Mouse (Mus musculus): Measurements from ENCODE around the gene Nfatc2. TPM values are rescaled to one million over a fixed set of nuclear protein-coding genes. Genes with fewer than 3 reads are reported as not detected.
A peak's percentile ranks its signal among the peaks of the same experiment; 100 is the strongest.

Gene Nfatc2
- polyA plus RNA-seq, 1 experiment from 2014 or later, result 1.6 TPM

- Histone ChIP-seq H3K4me2 (ENCODE audit: low read depth, low read length) (no peak overlapping the region), H3K9me3 (ENCODE audit: control insufficient read depth, low read length) (no peaks in the 10 kb centered on the region), H3K27me3 (ENCODE audit: control insufficient read depth, insufficient read depth, low read depth, low read length) (peaks cover 6% of the 10 kb centered on the region), H3K36me3 (ENCODE audit: control insufficient read depth, insufficient read depth, low read length) (no peaks in the 10 kb centered on the region), H3K9ac (ENCODE audit: low read length) (no peak overlapping the region), H3K27ac (ENCODE audit: low read length) (no peak overlapping the region), H3K4me3 (ENCODE audit: low read length) (no peak overlapping the region), H3K4me1 (replicated peaks; ENCODE audit: control insufficient read depth, insufficient read depth, low read length) (peaks cover 2% of the 10 kb centered on the region; the same call in 1 of the 2 replicates)
- WGBS, result 23% methylated on average over 7 of the region's 7 CpGs
- peak; percentile 70 for ATAC-seq (ENCODE audit: low read depth)
Measured at GRCm38 (mm10) chr2:168478431-168478830, 123.0 kb downstream of the Nfatc2 start.

- Histone ChIP-seq H3K36me3 (ENCODE audit: control insufficient read depth, insufficient read depth, low read length) (no peaks in the 10 kb centered on the region), H3K4me3 (ENCODE audit: low read length) (no peak overlapping the region), H3K9ac (ENCODE audit: low read length) (no peak overlapping the region), H3K4me2 (ENCODE audit: low read depth, low read length) (no peak overlapping the region), H3K4me1 (replicated peaks; ENCODE audit: control insufficient read depth, insufficient read depth, low read length) (no peaks in the 10 kb centered on the region), H3K9me3 (ENCODE audit: control insufficient read depth, low read length) (no peaks in the 10 kb centered on the region), H3K27me3 (ENCODE audit: control insufficient read depth, insufficient read depth, low read depth, low read length) (peaks cover 4% of the 10 kb centered on the region), H3K27ac (ENCODE audit: low read length) (no peak overlapping the region)
- ATAC-seq (ENCODE audit: low read depth), result no peak
- 60% methylated on average over 9 of the region's 9 CpGs for WGBS
Measured at GRCm38 (mm10) chr2:168473496-168473895, 128.0 kb downstream of the Nfatc2 start.

DNA sequence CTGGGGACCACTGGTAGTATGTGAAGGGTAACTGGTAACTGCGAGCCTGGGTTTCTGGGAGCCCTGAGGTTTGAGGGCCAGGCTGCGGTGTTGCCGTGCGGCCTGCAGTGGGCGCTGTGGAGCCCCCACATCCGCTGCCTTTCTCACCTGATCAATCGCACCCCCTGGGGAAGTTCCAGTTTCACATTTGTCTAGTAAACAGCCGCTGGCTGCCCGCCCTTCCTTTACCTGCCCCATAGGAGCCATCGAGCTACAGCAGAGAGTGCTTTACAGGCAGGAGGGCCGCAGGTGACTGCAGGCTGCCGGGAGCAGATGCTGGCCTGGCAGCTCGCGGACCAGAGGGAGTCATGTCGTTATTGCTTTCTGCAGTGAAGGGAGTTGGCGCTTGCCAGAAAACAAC, 128.6 kb downstream of the Nfatc2 start:
- WGBS, result 6% methylated on average over 16 of the region's 16 CpGs
- Histone ChIP-seq H3K9me3 (ENCODE audit: control insufficient read depth, low read length) (no peaks in the 10 kb centered on the region), H3K4me3 (ENCODE audit: low read length) (peak overlapping the region; percentile 44), H3K4me1 (replicated peaks; ENCODE audit: control insufficient read depth, insufficient read depth, low read length) (no peaks in the 10 kb centered on the region), H3K27ac (ENCODE audit: low read length) (no peak overlapping the region), H3K4me2 (ENCODE audit: low read depth, low read length) (peak overlapping the region; percentile 55), H3K27me3 (ENCODE audit: control insufficient read depth, insufficient read depth, low read depth, low read length) (peaks cover 4% of the 10 kb centered on the region), H3K36me3 (ENCODE audit: control insufficient read depth, insufficient read depth, low read length) (no peaks in the 10 kb centered on the region), H3K9ac (ENCODE audit: low read length) (peak overlapping the region; percentile 61)
- no peak for ATAC-seq (ENCODE audit: low read depth)

DNA sequence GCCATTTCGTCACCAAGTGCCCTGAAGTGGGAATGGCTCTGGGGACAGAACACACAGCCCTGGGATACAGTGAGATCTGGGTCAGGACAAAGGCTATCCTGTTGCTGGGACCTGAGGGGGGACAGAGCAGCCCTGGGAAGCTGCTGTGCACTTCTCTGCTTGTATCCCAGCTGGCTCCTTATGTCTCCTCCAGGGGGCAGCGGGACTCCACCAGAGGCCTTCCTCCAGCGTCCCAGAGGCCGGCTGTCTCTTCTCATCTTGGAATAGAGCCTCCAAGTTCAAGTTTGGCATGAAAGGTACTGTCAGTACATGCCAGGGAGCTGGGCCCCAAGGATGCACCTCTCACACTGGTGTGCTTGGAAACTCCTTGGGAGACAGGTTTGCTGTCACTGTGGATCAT, 132.4 kb downstream of the Nfatc2 start:
- ATAC-seq (ENCODE audit: low read depth), result 0 out of 2 replicates have a peak, but pooled peaks have one; percentile 56
- whole genome bisulfite sequencing, result 3% methylated on average over 4 of the region's 4 CpGs
- Histone ChIP-seq H3K4me3 (ENCODE audit: low read length) (no peak overlapping the region), H3K9ac (ENCODE audit: low read length) (no peak overlapping the region), H3K27ac (ENCODE audit: low read length) (no peak overlapping the region), H3K36me3 (ENCODE audit: control insufficient read depth, insufficient read depth, low read length) (no peaks in the 10 kb centered on the region), H3K27me3 (ENCODE audit: control insufficient read depth, insufficient read depth, low read depth, low read length) (peaks cover 4% of the 10 kb centered on the region), H3K4me2 (ENCODE audit: low read depth, low read length) (no peak overlapping the region), H3K9me3 (ENCODE audit: control insufficient read depth, low read length) (no peaks in the 10 kb centered on the region), H3K4me1 (replicated peaks; ENCODE audit: control insufficient read depth, insufficient read depth, low read length) (no peaks in the 10 kb centered on the region)

DNA sequence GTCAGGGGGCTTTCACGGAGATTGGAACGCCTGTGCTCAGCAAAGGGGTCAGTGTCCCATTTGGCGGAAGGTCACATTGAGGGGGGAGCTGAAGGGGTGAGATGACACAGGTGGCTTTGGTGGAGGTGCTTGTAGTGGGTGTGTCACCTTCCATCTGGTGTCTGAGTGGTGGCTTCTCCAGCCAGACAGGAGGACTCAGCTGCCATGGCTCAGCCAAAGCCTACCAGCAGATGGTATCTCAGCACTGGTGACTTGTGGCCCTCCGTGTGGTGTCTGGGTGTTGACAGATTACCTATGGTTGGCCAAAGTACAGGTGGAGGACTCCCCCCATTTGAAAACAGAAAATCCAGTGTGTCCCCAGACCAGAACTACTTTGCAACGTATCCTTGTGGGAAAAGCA, 134.3 kb downstream of the Nfatc2 start:
- Histone ChIP-seq H3K27me3 (ENCODE audit: control insufficient read depth, insufficient read depth, low read depth, low read length) (peaks cover 3% of the 10 kb centered on the region), H3K4me2 (ENCODE audit: low read depth, low read length) (no peak overlapping the region), H3K9ac (ENCODE audit: low read length) (no peak overlapping the region), H3K36me3 (ENCODE audit: control insufficient read depth, insufficient read depth, low read length) (no peaks in the 10 kb centered on the region), H3K4me3 (ENCODE audit: low read length) (no peak overlapping the region), H3K27ac (ENCODE audit: low read length) (no peak overlapping the region), H3K4me1 (replicated peaks; ENCODE audit: control insufficient read depth, insufficient read depth, low read length) (no peaks in the 10 kb centered on the region), H3K9me3 (ENCODE audit: control insufficient read depth, low read length) (no peaks in the 10 kb centered on the region)
- no peak for ATAC-seq (ENCODE audit: low read depth)
- WGBS, result 70% methylated on average over 5 of the region's 5 CpGs

GRCm38 (mm10) chr2:168466066-168466465, 135.4 kb downstream of the Nfatc2 start:
- WGBS, result 74% methylated on average over 9 of the region's 9 CpGs
- Histone ChIP-seq H3K27me3 (ENCODE audit: control insufficient read depth, insufficient read depth, low read depth, low read length) (no peaks in the 10 kb centered on the region), H3K9me3 (ENCODE audit: control insufficient read depth, low read length) (no peaks in the 10 kb centered on the region), H3K27ac (ENCODE audit: low read length) (no peak overlapping the region), H3K36me3 (ENCODE audit: control insufficient read depth, insufficient read depth, low read length) (no peaks in the 10 kb centered on the region), H3K4me2 (ENCODE audit: low read depth, low read length) (no peak overlapping the region), H3K9ac (ENCODE audit: low read length) (no peak overlapping the region), H3K4me1 (replicated peaks; ENCODE audit: control insufficient read depth, insufficient read depth, low read length) (no peaks in the 10 kb centered on the region), H3K4me3 (ENCODE audit: low read length) (no peak overlapping the region)
- no peak for ATAC-seq (ENCODE audit: low read depth)

GRCm38 (mm10) chr2:168465646-168466045, 135.8 kb downstream of the Nfatc2 start:
- Histone ChIP-seq H3K4me2 (ENCODE audit: low read depth, low read length) (no peak overlapping the region), H3K9me3 (ENCODE audit: control insufficient read depth, low read length) (no peaks in the 10 kb centered on the region), H3K36me3 (ENCODE audit: control insufficient read depth, insufficient read depth, low read length) (no peaks in the 10 kb centered on the region), H3K27ac (ENCODE audit: low read length) (no peak overlapping the region), H3K27me3 (ENCODE audit: control insufficient read depth, insufficient read depth, low read depth, low read length) (no peaks in the 10 kb centered on the region), H3K4me3 (ENCODE audit: low read length) (no peak overlapping the region), H3K4me1 (replicated peaks; ENCODE audit: control insufficient read depth, insufficient read depth, low read length) (no peaks in the 10 kb centered on the region), H3K9ac (ENCODE audit: low read length) (no peak overlapping the region)
- no peak for ATAC-seq (ENCODE audit: low read depth)
- WGBS, result 71% methylated on average over 5 of the region's 5 CpGs

DNA sequence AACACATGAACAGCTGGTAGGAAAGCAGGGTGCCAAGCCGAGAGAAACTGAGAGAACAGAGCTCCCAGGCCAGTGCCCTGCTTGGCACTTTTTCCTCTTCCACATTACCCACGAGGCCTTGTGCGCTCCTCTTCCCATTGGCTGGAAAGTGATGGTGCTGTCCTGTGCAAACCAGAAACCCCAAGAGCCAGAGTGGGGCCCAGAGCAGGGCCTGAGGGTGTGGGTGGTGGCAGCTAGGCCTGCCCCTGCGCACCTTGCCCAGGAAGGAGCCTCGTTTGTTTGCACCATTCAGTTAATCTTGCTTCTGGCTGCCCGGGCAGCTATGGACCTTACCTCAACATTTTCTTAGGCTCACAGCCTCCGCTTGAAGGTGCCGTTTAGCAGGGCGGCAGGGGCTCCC, 139.6 kb downstream of the Nfatc2 start:
- Histone ChIP-seq H3K4me1 (replicated peaks; ENCODE audit: control insufficient read depth, insufficient read depth, low read length) (no peaks in the 10 kb centered on the region), H3K9me3 (ENCODE audit: control insufficient read depth, low read length) (no peaks in the 10 kb centered on the region), H3K9ac (ENCODE audit: low read length) (no peak overlapping the region), H3K27ac (ENCODE audit: low read length) (no peak overlapping the region), H3K4me3 (ENCODE audit: low read length) (no peak overlapping the region), H3K36me3 (ENCODE audit: control insufficient read depth, insufficient read depth, low read length) (no peaks in the 10 kb centered on the region), H3K27me3 (ENCODE audit: control insufficient read depth, insufficient read depth, low read depth, low read length) (no peaks in the 10 kb centered on the region), H3K4me2 (ENCODE audit: low read depth, low read length) (no peak overlapping the region)
- ATAC-seq (ENCODE audit: low read depth), result no peak
- WGBS, result 71% methylated on average over 9 of the region's 9 CpGs

DNA sequence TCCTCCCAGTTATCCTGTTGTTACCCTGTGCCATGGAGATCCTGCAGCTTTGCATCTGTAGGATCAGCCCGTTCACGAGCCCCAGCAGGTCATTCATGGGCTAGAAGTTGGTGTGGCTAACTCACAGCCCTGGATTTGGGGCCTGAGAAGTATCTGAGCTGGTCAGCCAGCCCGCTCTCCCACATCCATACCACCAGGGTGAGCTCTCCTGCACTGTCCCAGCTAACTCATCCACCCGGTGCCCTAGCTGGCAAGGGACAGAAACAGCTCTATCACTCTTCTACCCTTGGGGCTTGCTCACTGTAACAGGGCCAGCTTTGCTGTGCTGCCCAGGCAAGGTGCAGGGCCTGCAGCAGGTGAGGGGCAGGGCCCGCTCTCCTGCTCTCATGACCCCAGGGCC, 141.8 kb downstream of the Nfatc2 start:
- no peak for ATAC-seq (ENCODE audit: low read depth)

GRCm38 (mm10) chr2:168458583-168458982, 142.9 kb downstream of the Nfatc2 start:
- Histone ChIP-seq H3K4me1 (replicated peaks; ENCODE audit: control insufficient read depth, insufficient read depth, low read length) (no peaks in the 10 kb centered on the region), H3K27ac (ENCODE audit: low read length) (no peak overlapping the region), H3K27me3 (ENCODE audit: control insufficient read depth, insufficient read depth, low read depth, low read length) (no peaks in the 10 kb centered on the region), H3K9me3 (ENCODE audit: control insufficient read depth, low read length) (no peaks in the 10 kb centered on the region), H3K4me3 (ENCODE audit: low read length) (no peak overlapping the region), H3K9ac (ENCODE audit: low read length) (no peak overlapping the region), H3K4me2 (ENCODE audit: low read depth, low read length) (no peak overlapping the region), H3K36me3 (ENCODE audit: control insufficient read depth, insufficient read depth, low read length) (no peaks in the 10 kb centered on the region)
- no peak for ATAC-seq (ENCODE audit: low read depth)
- WGBS, result 59% methylated on average over 9 of the region's 9 CpGs

More for the DNA sequence above, 141.8 kb downstream of the Nfatc2 start:
- no peak overlapping the region for H3K4me2 ChIP-seq (ENCODE audit: low read depth, low read length)
- no peaks in the 10 kb centered on the region for H3K9me3 ChIP-seq (ENCODE audit: control insufficient read depth, low read length)
- H3K27ac ChIP-seq (ENCODE audit: low read length), result no peak overlapping the region
- no peaks in the 10 kb centered on the region for H3K4me1 ChIP-seq (replicated peaks; ENCODE audit: control insufficient read depth, insufficient read depth, low read length)
- H3K4me3 ChIP-seq (ENCODE audit: low read length), result no peak overlapping the region
- H3K9ac ChIP-seq (ENCODE audit: low read length), result no peak overlapping the region
- no peaks in the 10 kb centered on the region for H3K36me3 ChIP-seq (ENCODE audit: control insufficient read depth, insufficient read depth, low read length)
- H3K27me3 ChIP-seq (ENCODE audit: control insufficient read depth, insufficient read depth, low read depth, low read length), result no peaks in the 10 kb centered on the region
- WGBS, result 76% methylated on average over 5 of the region's 5 CpGs
